9 mouse cellular contexts compared by ENCODE assay signal in the genomic region with DNA sequence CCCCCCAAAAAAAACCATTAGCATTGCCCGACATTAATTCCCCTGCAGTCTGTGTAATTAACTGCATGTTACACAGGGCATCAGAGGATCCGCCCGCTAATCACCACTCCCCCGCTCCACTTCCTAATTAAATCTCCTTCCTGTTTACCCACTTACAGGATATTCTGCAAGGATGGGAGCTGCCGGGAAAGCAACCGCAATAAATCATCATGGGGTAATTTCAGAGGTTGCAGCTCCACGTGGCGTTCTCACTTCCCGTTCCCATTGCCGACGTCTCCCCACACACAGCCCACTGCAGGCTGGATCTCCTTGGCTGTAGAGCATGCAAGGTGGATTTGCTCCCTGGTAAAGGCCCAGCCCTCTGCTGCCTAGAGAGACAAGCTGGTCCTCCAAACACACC. TPM values are rescaled to one million over a fixed set of nuclear protein-coding genes. Genes with fewer than 3 reads are reported as not detected.
DNase-seq lines count a peak whose midpoint lies in the region; ATAC-seq lines count a peak whose summit lies in the region.
"Had no signal": no experiment of that assay in that cellular context is flagged by ENCODE, and none has a peak within 500 bp of the region (broad histone marks: within the 10 kb centered on the region; RNA-seq: fewer than 3 reads in every experiment).

No protein-coding gene starts in this region.

- DNase-seq in gastrocnemius, postnatal 25 days, result peak; percentile 16
- DNase-seq in gastrocnemius, postnatal 4 days (ENCODE audit: low spot score in 2 of 2), result no peak
- DNase-seq in MN1 (ENCODE audit: low spot score), result peak; percentile 77
- peak; percentile 58 for DNase-seq in lung, postnatal 10 days
- no peak for DNase-seq in thymus, postnatal 0 days (ENCODE audit: low spot score)
- no peak for DNase-seq in midbrain, embryonic 10.5 days (ENCODE audit: low spot score)
- no peak for DNase-seq in left cerebral cortex, postnatal 36 days (ENCODE audit: low spot score in 2 of 2)
- DNase-seq: cerebellum, postnatal 36 days had no signal

- intact Hi-C loops in left cerebral cortex, postnatal 36 days (cut with DNase I), result no loop called here

- ATAC-seq in intestine, embryonic 16.5 days, result peak; percentile 36; the same call in 1 of the 2 replicates

- no peak overlapping the region for H3K9ac ChIP-seq in intestine, embryonic 16.5 days (ENCODE audit: low read depth, low read length)

- no peak overlapping the region for H3K4me2 ChIP-seq in intestine, embryonic 16.5 days (ENCODE audit: low read depth, low read length)

- H3K4me1 ChIP-seq in intestine, embryonic 16.5 days (ENCODE audit: control insufficient read depth, insufficient read depth, low read length), result no peaks in the 10 kb centered on the region
- H3K4me1 ChIP-seq in midbrain, embryonic 10.5 days, result no peaks in the 10 kb centered on the region

- no peaks in the 10 kb centered on the region for H3K9me3 ChIP-seq in intestine, embryonic 16.5 days (ENCODE audit: control insufficient read depth, low read length)
- H3K9me3 ChIP-seq in midbrain, embryonic 10.5 days (replicated peaks), result no peaks in the 10 kb centered on the region

- no peaks in the 10 kb centered on the region for H3K36me3 ChIP-seq in intestine, embryonic 16.5 days (ENCODE audit: control insufficient read depth, insufficient read depth, low read length)
- H3K36me3 ChIP-seq in midbrain, embryonic 10.5 days, result no peaks in the 10 kb centered on the region

- 0 out of 2 replicates have a peak overlapping the region, but pooled peaks have one; percentile 15 for H3K27ac ChIP-seq in intestine, embryonic 16.5 days (ENCODE audit: low read length)
- H3K27ac ChIP-seq in midbrain, embryonic 10.5 days (replicated peaks), result no peak overlapping the region

- 21% methylated on average over 11 of the region's 11 CpGs for WGBS in intestine, embryonic 16.5 days
- WGBS in midbrain, embryonic 10.5 days, result 83% methylated on average over 11 of the region's 11 CpGs

- H3K27me3 ChIP-seq in intestine, embryonic 16.5 days (replicated peaks; ENCODE audit: control insufficient read depth, insufficient read depth, low read length), result no peaks in the 10 kb centered on the region
- no peaks in the 10 kb centered on the region for H3K27me3 ChIP-seq in midbrain, embryonic 10.5 days (ENCODE audit: low read depth, poor library complexity, severe bottlenecking)

- no peak overlapping the region for H3K4me3 ChIP-seq in intestine, embryonic 16.5 days (ENCODE audit: low read length)
- H3K4me3 ChIP-seq in midbrain, embryonic 10.5 days, result no peak overlapping the region

RNA-seq across cellular contexts. Expression of gene Ppp1r26, which starts 45.0 kb away (rescaled TPM):
- total RNA-seq in gastrocnemius, postnatal 25 days (2021), result 1 to 10 TPM; 2.0 to 2.4 TPM
- total RNA-seq in gastrocnemius, postnatal 4 days (2021), result 1 to 10 TPM; 5.7 to 7.9 TPM
- polyA plus RNA-seq in intestine, embryonic 16.5 days (2015; fragmentation: Nextera tagmentation; extraction: Ambion mirVana), result 2.1 and 2.3 TPM in 2 replicates
- polyA plus RNA-seq in thymus, postnatal 0 days (2015; fragmentation: Nextera tagmentation; extraction: Ambion mirVana), result 0.16 and 0.24 TPM in 2 replicates
- 4.9 and 5.5 TPM in 2 replicates for polyA plus RNA-seq in midbrain, embryonic 10.5 days (2016; fragmentation: Nextera tagmentation; extraction: Ambion mirVana)
- total RNA-seq in left cerebral cortex, postnatal 36 days (2021), result 10 to 100 TPM; 26.8 to 30.3 TPM

Comparison
In these comparisons a context has a peak if more than half of its experiments do, and no peak if none do; other contexts are left out.
1. DNase-seq: peak in gastrocnemius, postnatal 25 days (single experiment), MN1 (single experiment) and lung, postnatal 10 days (single experiment); none in gastrocnemius, postnatal 4 days (0 of 2), thymus, postnatal 0 days (single experiment), midbrain, embryonic 10.5 days (single experiment) and left cerebral cortex, postnatal 36 days (0 of 2).